Mouse (Mus musculus) embryo, embryonic 11 days (tissue): Measurements from ENCODE around the gene Tfpi2.
A peak's percentile ranks its signal among the peaks of the same experiment; 100 is the strongest.

Experiments
- DNase-seq: peaks from one replicate; pipeline ENCODE4 v3.0.0-alpha.2; 2015

Tfpi2 gene

DNA sequence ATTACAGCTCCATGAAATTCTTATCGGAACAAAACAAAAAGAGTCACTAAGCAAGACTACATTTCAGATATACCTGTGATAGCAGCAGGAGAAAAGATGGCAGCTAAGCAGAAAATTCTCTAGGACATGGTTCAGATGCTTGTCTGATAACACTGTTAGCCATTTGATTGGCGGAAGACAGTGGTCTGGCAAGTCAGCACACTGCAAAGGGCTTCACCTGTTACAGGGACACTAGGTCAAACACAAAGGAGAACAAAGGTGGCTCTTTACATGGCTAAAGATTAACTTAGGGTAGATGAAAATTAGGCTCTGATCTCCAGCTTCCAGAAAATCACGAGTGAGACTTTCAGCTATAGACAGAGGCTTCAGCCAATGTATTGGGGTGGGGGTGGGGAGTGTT, at the start of gene Tfpi2:
Gene Tfpi2 (minus strand): TSS at position 170 of the 400 bp plus-strand sequence.
- no peak for DNase-seq

DNA sequence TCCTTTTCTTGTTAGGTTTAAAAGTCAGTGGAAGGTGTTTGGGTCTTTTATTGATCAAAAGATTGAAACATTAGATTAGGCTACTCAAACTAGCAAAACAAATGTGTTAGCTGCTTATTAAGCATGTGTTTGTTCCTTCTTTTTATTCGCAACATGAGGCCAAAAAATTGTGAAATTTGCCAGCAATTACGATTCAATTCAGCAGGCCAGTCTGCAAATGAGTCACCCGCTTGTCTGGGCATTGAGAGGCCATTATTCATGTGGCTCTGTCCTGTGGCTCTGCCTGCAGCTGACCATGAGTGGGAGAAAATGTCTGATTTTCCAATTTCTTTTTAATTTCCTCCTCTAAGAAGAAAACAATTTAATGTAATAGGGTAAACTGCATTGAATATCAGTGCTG, 42.2 kb upstream of the Tfpi2 start:
- DNase-seq = no peak

DNA sequence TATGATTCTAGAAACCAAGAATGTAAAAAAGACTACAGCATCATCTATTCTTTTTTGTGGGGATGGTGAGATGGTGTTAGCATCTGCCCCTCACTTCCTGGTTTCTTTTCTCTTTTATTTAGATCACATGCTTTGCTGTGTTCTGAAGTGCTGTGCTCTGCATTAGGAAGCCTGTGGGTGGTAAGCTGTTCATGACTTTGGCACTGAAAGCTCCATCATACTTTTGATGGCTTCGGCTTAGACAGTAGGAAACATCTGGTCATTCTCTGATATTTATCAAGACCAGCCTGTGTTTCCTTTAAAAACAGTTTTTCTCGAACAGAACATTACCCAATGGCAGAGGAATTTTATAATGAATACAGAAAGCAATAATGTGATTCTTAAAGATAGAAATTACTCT, 37.6 kb upstream of the Tfpi2 start:
- DNase-seq = no peak

DNA sequence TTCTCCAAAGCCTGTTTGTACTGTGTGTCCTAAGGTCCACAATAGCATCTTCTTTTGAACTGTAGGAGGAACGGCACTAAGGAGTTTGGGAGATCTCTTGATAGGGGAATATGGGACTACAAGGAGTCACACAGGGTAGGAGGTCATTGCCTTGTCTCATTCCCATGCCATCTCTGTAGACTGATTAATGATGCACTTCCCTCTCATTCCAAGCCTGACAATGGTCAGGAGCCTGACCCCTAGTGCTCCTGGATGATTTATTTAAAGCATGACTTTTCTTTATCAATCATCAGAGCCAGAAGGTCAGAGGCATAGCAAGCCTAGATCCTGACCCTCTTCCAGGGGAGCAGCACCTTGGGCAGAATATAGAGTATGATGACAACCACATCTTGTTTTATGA, 33.9 kb upstream of the Tfpi2 start:
- no peak for DNase-seq

DNA sequence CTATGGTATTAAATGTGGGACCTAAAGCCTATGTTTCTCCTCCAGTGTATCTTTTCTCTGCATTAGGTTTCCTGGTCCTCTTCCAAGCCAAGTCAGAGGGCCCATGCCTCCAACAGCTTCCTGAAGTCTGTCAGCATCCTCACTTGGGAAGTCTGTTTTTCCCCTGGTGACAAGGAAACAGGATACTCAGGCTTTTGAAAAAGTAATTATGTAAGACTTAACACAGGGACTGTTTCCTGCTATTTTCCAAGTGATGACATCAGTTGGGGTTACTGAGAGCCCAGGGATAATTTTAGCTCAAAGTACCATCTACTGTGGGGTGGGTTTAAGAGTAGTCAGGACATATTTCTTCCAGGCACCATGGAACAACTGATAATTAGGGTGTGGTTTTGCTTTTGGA, 20.8 kb upstream of the Tfpi2 start:
- no peak for DNase-seq

DNA sequence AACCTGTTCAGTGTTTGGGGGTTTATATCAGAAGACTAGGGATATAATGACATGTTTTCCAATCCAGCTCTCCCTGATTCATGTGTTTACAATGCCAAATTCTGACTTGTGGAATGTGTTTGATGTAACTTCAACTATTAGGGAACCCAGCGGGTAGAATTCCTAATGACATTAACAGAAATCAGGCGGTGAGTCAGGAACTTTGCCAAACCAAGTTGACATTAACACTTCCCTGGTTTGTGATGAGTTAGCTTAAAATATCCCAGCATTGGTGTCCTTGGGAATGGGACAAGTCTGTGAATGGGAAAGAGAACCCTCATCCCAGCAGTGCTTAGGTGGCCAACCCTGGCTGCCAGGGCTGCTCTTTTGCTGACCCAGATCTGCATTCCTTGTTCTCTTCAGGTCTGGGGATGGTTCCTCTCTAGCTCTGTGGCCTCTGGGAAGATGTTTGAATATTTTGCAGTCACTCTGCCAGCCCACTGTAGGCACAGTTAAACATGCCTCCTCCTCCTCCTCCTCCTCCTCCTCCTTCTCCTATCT, 19.9 kb upstream of the Tfpi2 start:
- no peak for DNase-seq

DNA sequence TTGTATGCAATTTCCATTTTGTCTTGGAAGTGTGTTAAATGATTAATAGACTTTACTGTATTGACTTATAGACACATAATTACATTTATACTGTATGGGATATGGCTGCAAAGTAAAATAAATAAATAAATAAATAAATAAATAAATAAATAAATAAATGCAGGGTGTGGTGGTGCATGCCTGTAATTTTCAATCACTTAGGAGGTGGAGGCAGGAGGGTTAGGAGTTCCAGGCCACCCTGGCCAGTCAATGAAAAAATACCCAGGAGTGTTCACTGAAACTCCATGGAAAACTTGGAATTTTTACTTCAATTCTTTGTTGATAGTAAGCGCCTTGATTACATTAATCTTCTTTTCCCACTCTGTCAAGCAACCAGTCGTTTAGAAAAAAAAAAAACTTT, 16.1 kb upstream of the Tfpi2 start:
- DNase-seq = no peak

DNA sequence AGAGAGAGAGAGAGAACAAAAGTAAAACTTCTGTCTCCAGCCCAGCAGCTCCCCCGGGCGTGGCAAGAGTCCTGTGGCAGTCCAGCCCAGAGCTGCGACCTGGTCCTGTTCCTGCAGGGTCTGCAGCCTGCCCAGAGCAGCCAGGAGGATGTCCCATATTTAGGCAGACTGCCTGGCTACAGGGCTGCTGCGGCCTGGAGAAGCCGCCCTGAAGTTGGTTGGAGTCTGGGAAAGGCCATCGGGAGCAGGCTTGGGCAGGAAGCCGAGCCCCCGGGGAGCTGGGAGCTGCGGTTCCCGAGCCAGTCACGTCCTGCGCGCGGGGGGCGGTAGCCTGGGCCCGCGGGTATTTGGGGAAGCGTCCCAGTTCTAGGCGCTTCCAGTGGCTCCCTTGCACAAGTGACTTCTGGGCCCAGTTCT, 15.2 kb upstream of the Tfpi2 start, which contains the start of gene Gng11:
Gene Gng11 (plus strand): TSS at position 15 of the 417 bp plus-strand sequence.
- DNase-seq = peak; percentile 73

DNA sequence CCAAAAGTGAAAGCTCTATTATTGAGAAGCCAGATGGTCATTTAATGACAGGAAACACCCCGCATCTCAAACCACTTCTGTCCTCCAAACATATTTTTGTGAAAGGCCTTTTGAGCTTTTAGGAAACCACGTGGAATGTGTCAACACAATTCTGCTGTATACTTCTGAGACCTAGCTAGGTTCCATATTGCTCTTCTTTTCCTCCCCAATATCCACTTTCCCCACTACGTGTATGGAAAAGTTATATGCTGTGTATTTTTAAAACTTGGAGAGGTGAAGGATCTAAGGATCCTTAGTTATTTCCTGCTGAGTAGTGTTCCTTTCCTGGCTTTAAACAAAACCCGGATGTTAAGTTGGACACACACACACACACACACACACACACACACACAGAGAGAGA, 14.7 kb upstream of the Tfpi2 start:
- peak; percentile 18 for DNase-seq

DNA sequence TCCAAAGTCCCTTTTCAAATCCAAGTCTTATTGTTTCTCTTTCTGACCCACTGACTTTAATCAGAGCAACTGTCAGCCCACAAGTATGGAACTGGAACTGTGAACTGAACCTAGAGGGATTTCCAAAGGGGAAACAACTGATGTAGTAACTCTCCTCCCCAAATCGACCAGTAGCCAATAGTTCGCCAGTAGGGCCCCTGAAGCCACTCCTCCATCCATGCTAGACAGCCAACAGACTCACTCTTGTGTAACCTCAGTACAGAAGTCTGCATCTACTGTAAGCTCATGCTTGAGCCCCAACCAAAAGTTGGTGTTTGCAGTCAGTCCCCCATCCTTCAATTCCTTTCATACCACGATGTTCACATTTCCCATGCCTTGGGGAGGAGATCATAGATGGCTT, 12.0 kb upstream of the Tfpi2 start:
- no peak for DNase-seq

DNA sequence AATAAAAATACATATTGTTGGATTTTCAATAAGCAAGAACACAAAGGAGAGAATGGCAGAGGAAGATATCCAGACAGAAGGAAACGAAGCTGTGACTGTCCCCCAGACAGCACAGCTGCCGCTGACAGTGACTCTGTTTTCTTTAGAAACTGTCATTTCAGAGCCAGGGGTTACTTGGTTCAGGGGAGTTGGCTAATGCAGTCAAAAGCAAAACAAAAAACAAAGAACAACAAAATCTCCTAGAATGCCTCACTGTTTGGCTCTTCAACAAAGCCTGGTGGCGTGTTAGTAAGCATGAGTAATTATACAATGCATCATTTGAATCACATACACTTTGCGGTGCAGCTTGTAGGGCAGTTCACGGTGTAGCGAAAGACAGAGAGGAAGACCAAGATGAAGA, 10.6 kb upstream of the Tfpi2 start:
- no peak for DNase-seq

DNA sequence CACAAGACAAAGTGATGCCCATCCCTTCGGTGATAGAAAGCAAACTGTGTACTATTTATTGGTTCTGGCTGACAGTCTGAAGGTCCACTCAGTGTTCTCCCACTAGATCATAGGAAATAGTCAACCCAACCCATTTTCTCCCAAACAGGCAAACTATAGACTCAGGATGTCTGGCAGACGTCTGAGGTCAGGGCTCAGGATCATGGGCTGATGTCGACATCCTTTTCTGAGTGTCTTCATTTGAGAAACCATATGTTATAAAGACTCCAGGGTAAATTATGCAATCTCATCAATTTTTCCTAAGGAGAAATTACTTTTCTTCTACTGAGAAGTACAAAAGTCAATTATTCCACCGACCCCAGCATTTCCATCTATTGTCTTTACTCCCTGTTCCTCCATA, 9.4 kb upstream of the Tfpi2 start:
- DNase-seq = no peak

DNA sequence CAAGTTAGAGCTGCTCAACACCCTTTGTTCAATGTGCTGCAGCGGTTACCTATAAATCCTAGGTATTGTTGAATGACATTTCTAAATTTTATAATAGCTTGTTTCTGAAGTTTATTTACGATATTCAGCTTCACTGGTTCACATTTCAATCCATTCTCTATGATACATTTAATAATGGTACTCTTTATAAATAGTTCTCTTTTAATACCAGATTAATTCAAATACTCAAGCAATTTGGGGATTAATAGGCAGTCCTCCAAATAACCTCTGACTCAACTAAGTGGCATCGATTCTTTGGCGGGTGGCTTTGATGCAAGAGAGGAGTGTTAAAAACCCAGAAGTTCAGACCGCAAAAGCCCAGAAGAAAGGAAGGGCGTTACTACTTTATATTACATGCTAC, 4.8 kb upstream of the Tfpi2 start, which contains the start of gene Gngt1:
Gene Gngt1 (plus strand): TSS at position 301 of the 400 bp plus-strand sequence.
- no peak for DNase-seq

DNA sequence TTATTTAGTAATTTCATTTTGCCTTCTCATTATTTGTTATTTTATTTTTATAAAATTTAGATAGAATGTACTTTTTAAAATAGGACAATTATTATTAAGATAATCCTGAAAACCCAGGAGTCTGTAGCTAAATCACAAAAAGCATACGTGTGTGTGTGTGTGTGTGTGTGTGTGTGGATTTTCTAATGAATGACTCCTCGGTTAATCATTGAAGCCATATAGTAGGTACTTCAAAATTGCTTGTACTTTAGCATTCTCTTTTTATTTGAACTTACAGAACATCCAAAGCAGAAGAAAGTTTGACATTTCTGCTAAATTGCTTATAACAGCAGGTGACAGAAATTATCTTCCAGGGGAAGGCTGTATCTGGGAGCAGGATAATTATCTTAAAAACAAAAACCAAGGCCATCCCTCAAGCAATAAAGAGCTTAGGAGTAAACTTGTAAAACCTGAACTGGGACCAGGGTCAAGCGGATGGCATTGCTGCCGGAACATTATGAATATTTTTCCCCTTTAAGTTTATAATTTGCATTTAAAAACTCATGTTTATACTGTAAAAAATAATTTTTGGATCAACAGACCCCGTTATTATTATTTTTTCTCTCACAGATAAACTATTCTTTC, 5.9 kb downstream of the Tfpi2 start:
- no peak for DNase-seq

DNA sequence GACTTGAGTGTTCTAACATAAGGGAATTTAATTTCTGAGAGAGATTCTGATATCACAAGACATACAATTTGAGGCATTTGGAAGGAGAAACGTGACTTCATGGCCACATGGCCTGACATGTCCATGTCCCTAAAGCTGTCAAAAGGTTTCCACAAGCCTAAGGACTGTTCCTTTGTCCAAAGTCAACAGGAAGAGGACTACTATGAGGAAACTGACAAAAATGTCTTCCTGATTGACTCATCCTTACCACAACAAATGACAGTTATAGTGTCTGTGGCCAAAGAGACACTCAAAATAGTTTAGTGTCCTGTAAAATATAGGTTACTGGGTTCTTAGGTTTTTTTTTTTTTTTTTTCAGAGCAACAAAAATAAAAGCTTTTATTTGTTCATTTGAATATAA, 15.0 kb downstream of the Tfpi2 start:
- DNase-seq = no peak

DNA sequence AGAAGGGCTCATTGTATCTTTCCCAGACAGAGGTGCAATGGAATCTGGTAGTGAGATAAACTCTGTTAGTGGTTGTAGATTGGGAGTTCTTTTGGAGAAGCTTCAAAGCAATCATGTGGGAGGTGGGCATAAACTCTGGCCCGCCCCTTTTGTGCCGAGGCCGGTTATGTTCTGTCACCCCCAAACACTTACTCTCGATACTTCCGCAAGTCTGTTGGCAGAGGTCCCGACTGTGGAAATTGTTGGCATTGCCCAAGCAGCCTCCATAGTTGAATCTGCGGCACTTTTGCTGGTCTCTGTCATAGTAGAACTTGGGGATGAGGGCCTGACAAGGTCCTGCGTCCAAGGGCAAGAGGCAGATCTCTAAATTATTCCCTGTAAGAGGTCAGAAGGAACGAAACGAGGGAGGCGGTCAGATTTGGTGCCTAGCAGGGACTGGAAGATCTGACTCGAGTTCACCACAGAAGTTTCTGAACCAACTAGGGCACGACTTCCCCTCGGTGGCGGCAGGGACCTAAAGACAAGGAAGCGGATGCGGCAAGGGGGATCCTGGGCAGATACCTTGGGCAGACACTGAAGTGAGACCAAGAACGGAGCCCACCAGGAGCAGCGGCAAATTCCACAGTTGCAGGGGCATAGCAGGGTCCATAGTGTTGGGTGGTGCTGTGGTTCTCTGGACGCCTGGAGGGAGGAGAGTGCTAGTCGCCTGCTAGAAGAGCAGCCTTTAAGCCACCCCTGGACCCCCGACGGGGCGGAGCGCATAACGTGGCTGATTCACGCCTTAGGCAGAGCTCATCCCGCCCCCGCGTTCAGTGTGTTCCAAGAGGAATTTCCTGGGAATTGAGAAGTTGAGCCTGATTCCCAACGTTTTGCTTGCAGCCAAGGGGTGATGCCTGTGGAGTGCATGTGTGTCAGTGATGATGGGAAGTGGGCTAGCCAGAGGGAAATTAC, 20.8 kb downstream of the Tfpi2 start:
- peak; percentile 53 for DNase-seq

DNA sequence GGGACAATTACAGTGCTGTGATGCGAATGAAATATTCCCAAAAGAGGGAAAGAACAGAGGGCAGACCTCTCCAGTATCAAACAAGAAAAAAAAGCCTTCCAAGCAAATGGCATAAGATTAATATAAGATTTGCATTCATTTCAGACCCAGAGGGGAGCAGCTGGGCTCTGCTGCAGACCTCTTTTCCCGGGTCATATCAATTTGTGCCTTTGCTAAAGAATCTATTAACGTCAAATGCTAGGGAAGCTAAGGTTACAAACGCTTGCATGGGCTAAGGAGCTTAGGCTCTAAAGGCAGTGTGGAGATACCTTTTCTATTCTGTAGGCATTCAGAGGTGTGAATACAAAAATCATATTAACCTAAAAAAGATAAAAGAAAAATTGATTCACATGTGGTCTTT, 33.8 kb downstream of the Tfpi2 start:
- DNase-seq = no peak

DNA sequence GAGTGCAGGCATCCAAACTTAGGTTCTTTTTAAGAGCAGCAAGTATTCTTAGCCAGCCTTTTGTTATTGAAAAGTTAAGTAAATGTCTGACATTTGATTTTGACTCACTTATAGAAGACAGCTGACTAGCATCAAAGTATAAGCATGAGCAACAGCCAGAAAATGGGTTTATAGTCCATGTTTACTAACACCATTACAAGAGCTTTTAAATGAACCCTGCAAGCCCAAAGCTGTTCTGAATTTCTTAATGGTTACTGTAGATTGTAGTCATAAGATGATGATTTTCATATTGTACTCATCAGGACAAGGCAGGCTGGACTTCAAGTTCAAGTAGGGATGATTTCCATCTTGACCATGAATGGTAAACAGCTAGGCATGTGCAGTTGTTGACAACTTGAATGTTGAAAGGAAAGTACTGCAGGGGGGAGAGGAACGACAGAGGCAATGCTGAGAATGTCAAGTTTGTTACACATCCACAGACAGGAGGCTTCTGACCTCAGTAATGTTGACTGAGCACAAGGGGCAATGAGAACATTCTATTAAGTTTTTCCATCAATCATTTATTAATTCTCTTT, 52.5 kb downstream of the Tfpi2 start:
- DNase-seq = no peak

DNA sequence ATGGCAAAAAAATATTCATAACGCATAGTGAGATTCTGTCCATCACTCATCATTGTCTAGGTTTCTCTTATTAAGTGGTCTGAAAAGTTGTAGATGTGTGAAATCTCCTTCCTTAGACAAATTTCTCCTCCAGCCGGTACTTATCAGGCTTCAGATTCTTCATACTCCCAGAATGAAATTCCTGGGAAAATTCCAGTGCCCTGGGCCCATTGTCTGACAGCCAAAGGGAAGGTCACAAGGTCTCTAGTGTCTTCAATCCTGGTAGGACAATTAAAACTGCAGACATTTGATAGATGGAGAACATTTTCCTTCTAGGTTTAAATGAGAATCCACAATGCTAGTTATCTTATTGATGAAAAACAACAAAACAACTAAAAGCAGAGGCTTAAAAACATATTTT, 53.1 kb downstream of the Tfpi2 start:
- peak; percentile 22 for DNase-seq

DNA sequence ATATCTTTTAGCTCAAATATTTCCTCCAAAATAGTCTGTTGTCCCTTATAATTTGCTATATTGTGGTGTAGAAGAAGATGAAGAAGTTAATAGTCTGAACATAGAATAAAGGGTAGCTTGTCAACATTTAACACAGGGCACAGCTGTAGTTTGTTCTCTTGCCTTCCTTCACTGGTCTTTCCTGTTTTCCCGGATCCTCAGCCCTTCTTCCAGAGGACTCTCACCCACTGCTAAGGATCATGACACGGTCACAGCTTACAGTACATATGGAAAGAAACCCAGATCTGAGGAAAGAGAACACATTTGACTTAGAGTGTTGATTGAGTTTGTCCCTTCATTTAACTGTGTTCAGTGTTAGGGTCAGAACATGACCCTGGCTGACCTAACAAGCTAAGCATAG, 53.7 kb downstream of the Tfpi2 start:
- DNase-seq = no peak

DNA sequence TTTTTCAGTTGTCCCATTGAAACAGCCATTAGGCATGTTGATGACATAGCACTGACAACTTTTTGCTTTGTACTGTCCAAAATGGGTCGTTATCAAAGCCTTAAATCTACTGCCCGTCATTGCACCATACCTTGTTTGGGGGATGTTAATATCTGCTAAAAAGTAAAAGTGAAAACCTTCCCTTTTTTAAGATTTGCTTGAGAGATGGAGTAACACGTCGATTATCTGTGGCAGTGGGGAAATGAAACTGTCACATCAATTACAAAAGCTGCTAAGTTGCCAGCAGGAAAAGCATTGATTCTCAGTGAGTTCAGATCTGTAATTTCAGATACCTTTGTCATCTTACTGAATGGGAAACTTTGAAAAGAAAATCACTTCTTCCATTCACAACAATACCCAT, 62.6 kb downstream of the Tfpi2 start:
- no peak for DNase-seq

DNA sequence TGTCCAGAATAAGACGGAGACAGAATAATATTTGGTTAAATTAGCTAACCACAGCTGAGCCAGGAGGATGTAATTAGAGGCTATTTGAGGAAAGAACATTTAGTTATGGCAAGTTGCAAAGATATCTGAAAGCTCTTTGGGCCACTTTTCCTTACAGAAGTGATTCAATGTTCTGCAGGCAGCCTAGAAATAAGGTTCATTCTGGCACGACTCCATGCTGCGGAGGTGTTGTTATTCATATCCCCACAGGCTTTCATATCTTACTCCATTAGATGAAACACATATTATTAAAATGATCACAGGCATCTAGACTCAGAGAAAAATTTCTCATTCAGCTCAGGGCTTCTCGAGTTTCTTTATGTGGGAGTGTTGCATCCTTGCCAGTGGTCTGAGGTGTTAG, 65.8 kb downstream of the Tfpi2 start:
- no peak for DNase-seq

DNA sequence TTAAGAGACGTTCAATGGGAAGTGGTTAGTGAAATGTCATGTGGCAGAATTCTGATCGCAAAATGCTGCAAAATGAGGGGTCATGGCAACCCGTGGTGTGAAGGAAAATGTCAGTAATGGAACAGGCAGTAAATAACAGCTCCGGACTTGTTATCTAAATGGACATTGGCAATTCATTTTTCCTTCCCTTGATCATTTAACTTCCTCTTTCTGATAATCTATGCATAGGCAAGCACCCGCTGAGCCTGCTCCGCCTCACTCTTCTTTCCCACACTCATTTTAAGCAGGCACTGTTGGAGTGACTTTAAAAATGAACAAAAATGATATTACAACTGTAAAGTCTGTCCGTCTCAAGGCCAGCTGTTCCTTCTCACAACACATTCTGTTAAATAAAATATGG, 72.7 kb downstream of the Tfpi2 start:
- DNase-seq = no peak
